Mouse (Mus musculus) bone marrow, adult 2 months (tissue): ENCODE data around the gene Fam227a.

Experiments used
- CTCF ChIP-seq: fragments of 200-500 bp; IDR thresholded peaks from 2 replicates; pipeline ENCODE4 v1.5.1; 2011; ENCODE audit warnings: low read length, control low read depth; ENCODE audit not compliant: control insufficient read depth, insufficient read depth
- POLR2A ChIP-seq: fragments of 200-500 bp; IDR thresholded peaks from 2 replicates; pipeline ENCODE4 v1.6.1; 2011; ENCODE audit warnings: low read depth, mild to moderate bottlenecking, control low read depth, low read length, borderline replicate concordance; ENCODE audit not compliant: control insufficient read depth

DNA sequence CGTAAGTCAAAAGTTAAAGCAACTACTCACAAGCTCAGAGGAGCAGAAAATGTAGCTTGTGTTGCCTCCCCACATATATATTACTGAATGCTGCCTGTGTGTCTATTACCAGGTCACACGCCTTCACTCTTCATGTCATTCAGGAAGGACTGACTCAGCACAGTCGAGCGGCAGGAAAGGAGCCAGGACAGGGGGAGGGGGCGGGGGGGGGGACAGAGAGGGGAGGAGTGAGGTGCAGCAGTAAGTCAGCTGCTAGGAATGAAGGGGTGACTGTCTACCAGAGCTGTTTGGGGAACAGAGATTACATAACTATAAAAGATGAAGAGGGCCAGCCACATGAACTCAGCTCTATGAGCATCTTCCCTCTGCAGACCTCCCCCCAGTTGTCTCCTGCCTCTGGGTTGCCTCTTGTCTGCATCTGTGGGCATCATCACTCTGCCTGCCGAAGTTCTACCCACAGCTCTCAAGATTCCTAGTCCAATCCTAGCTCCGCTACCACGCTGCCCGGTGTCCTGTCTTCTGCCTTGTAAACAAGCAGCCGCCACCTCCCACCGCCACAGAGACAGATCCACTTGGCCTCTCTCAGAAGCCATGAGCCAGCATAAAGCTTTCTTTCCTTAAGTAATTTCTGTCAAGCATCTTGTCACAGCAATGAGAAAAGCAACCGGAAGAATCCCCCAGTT, 17.5 kb downstream of the Fam227a start:
- TF ChIP-seq CTCF (no peak), POLR2A (no peak)
